Mouse (Mus musculus) retina, embryonic 14.5 days (tissue): ENCODE measurements around the gene Tepp.

Experiments used
- DNase-seq: peaks from one replicate; pipeline ENCODE4 v3.0.0-alpha.2; 2015; ENCODE audit warnings: low spot score

Tepp gene

DNA sequence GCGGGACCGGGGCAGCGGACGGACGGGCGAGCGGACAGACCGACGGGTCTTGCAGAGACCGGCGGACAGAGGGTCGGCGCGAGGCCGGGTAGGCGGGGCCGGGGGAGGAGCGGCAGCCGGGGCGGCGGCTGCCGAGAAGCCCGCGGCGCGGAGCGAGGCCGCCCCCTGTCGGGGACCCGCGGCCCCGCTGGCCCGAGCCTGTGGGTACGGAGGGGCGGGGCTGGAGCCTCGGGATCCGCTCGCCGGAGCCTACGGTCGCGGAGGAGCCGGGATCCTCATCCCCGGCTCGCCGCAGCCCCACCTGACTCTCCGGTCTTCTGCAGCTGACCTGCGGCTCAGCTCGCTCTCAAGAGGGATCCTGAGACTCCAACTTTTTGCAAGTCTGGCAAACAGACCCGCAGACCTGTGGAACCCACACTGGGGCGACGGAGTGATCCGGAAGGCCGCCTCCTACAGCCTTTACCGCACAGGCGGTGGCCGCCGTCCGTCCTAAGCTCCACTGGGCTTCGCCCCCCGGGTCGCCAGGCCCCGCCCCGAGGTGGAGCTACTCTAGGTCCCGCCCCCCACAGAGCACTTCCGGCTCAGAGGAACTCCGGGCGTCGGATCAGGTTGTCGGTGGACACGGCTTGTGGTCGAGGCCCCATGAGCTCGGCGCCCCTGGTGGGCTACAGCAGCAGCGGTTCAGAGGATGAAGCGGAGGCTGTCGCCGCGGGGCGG is 21.5 kb downstream of the Tepp start, which contains the start of the genes Zfp319 and Usb1:
Gene Zfp319, minus strand, starts transcription at position 231 of the 717 bp plus-strand sequence.
Gene Usb1, plus strand, starts transcription at position 565 of the 717 bp plus-strand sequence.
- peak; percentile 96 for DNase-seq

DNA sequence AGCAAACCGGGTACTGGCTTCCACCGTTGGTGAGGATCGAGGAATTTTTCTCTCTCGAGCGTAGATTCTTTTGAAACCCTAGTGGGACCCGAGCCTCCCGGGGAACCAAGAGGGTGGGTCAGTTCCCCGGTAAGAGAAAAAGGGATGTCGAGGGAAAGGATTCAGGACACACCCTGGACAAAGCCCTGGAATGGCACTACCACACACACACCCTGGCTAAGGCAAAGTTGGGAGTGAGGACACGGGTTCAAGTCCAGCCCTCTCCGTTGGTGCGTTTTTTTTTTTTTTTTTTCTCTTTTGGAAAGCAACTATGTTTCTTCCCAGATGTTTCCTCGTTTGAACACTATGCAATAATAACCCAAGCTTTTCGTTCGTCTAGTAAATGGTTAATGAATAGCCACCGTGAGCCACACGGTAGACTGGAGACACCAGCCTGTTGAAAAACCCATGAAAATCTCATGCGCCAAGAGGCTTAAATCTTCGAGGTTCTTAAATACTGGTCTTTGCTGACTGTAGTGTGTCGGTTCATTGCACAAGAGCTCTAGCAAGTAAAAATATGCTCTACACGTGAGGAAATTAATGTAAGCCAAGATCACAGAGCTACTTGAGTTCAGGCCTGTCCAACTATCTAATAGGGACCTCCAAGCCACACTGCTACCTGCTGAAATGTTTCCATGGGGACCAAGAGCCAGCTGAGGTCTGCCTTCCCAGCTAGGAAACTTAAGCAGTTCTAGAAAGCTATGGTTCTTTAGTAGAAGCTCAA is 22.3 kb downstream of the Tepp start:
- DNase-seq = no peak

GRCm38 (mm10) chr8:95335706-95336105 is 25.3 kb downstream of the Tepp start:
- no peak for DNase-seq

- DNase-seq = no peak
Observed at GRCm38 (mm10) chr8:95336363-95336762, 26.0 kb downstream of the Tepp start.

- no peak for DNase-seq
Observed at GRCm38 (mm10) chr8:95341721-95342120, 31.4 kb downstream of the Tepp start.

DNA sequence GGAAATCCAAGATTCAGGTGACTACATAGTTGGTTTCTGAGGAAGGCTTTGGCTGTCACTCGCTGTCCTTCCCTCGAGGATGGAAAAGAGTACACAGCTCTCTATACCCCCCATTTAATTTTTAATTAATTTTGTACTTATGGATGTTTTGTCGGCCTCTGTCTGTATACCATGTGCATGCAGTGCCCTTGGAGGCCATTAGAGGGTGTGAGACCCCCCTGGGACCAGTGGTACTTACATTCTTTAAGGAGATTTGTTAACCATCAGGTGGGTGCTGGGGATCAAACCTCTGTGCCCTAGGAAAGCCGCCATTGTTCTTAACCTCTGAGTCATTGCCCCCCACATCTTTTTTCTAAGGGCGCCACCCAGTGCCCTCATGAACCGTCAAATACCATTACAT is 34.3 kb downstream of the Tepp start:
- DNase-seq = peak; percentile 29

DNA sequence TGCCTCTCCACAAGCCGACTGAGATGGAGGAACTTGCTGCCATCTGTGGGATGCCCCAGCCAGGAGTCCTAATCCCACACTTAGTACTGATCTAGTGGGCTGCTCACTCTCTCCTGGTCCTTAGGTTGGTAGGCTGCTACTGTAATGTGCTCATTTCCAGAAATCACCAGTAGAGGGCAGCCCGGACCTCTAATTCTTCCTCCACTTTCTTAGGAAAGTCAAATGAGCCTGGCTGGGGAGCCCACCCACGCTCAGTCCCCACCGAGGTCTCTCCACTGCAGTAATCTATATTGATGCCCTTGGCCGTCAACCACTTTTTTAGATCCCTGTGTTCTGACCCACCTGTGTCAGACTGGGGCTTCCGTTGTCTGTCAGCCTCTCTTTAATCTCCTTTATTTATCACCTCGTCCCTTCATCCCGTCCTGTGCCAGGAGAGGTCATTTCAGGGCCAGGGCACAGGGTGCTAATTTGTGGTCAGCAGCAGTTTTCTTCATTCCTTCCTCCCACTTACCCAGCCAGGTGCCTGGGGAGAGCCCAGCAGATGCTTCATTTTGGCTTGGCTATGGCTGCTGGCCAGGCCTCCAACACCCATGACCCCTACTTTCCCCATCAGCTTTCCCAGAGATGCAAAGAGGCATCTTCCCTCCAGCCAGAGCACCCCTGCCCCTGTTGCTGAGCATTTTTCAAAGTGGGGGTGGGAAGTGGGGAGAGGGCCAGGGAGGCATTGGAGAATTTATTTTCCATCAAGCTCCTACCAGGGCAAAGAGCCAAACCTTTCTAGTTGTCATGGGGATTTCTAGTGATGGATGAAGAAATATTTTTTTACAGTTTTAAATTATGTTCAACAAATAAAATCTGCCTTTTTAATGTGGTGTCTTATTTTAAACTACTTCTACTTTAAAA is 36.5 kb downstream of the Tepp start:
- DNase-seq = peak; percentile 90

DNA sequence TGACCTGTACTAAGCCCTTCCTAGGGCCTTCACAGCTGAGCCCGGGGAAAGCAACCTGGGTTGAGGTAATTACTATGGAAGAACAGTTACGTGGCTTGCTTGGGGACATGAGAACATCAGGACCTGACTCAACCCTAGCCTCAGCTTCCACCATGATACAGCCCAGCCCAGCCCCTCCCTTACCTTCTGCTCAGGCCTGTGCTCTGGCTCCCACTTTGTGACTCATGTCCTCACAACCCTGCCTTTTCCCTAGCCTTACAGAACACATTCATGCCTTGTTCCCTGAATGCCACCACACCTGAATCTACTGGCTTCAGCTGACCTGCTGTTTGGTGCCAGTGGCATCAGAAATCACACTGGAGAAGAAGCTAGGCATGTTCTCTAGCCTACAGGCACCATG is 38.0 kb downstream of the Tepp start:
- DNase-seq = no peak

GRCm38 (mm10) chr8:95348811-95349630 is 38.7 kb downstream of the Tepp start:
- no peak for DNase-seq

GRCm38 (mm10) chr8:95351461-95351860 is 41.1 kb downstream of the Tepp start:
- DNase-seq = peak; percentile 78

- DNase-seq = peak; percentile 82
Observed at GRCm38 (mm10) chr8:95352151-95352870, 41.9 kb downstream of the Tepp start, which contains the start of gene Mmp15. Gene Mmp15, plus strand, starts transcription at chr8:95352268.

DNA sequence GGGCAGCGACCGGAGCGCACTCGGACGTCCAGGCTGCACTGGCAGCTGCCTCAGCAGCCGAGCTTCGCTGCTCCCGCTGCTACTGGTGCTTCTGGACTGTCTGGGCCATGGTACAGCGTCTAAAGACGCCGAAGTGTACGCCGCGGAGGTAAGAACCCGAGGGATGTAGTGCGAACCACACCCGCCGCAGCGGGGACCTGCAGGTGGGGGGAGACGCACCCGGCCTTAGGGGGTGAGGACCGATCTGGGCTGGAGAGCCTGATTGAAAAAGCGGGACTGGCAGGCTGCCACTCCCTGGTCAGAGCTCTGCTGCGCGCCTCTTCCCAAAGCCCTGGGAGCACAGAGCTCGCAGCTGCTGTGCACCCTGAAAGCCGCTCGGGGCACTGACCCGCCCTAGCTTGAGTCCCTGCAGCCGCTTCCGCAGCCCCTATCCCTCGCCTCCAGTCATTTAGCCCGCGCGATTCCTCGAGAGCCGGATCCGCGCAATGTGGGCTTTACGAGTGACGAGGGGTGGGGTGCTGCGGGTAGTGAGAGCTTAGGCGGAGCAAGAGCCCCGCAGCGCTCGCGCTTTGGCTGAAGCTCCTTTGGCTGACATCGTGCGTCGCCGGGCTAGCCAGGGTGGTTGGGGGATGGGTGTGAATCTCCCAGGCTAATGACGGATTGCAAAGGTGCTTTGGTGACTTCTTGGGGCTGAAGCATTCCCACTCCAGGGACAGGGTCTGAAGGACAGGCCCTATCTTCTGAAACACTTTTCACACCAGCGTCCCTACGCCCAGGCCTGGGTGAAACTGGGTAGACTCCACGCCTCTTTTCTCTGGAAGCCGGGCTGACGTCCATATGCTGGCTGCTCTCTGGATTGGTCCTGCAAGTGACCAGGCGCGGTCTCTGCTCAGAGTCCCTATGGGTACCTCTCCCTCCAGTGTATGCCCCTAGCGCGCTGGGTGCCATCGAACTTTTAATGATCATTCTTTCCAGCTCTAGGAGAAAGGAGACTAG is 42.8 kb downstream of the Tepp start:
- peak; percentile 70 for DNase-seq

DNA sequence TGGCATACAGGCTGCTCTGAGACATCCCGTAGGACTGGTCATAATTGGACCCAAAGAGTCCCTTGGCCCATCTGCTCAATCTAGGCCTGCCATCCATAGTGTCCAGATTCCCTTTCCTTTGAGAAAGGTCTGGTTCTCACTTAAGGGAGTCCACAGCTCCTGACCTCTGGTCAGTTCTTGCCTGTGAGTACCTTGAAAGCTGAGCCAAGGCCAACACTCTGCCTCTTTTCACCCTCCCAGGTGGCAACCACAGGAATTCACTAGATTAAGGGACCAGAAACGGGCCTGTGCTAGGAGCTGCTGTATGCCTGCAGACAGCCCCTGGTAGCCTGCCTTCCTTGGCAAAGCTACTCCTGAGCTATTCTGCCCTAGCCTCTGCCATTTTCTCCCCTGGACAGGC is 44.2 kb downstream of the Tepp start:
- no peak for DNase-seq

DNA sequence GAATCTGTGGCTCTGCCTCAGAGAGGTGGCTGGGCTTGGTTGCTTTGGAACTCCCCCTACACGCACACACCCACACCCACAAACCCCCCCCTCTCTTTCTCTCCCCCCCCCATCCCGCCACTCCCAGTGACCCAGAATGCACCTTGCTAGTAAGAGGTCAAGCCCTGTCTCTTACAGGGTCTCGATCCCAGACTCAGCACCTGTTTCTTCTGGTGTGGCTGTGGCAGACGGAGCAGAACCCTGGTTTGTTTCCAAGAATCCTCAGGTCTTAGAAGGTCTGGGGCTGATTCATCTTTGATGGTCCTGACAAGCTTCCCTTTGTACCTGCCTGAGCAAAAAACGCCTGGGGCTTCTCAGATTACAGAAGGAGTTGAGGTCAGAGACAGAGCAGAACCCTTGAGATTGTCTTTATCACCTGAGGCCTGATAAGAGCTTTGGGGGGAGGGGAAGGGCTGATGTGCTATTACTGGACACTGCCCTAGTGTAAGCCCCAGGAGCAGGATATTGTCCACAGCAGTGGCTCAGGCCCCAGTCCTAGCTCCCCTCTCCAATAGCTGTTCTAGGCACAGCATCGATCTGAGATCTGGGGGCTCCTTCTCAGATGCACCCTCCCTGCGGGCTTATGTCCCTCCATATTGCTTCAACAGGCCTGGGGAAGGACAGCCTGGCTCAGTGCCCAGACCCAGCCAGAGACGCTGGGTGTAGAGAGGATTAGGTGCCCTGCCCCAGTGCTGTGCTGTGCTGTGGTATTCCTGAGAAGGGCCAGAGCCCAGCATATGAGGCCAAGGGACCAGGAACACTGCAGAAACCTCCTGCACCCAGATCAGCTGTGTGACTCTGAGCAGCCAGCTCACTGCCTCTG is 48.4 kb downstream of the Tepp start:
- no peak for DNase-seq

DNA sequence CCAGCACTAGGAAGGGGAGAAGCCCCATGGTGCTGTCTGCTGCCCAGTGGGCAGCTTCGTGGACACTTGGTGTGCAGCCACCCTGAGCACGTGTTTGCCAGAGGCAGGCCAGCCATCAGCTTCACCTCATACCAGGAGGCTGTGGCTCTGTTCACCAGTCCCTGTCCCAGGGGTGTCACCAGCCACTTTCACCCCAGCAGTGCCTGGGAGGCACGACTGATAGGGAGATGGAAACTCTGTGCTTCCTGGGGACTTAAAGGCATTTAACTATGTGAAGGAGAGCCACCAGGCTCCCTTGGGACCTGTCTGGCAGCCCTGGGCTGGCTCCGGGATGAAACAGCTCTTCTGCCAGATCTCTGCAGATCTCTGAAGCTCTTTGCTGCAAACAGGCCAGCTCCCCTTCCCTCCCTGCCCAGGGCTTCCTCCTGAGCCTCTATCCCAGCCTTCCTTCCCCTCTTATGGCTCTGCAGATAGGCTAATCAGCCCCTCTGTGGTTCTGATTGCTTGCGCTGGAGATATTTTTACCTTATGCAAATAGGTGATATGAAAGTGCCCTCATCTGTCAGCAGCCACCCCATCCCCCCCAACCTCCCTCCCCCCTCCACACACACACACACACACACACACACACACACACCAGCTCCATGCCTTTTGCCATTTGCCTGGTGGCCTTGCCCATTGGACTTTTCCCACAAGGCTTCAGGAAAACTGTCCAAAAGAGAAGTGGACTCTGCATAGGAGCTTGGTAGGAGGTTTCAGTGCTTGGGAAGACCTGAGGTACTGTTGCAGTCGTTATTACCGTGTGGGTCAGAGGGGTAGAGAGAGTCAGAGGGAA is 50.0 kb downstream of the Tepp start:
- DNase-seq = peak; percentile 16

DNA sequence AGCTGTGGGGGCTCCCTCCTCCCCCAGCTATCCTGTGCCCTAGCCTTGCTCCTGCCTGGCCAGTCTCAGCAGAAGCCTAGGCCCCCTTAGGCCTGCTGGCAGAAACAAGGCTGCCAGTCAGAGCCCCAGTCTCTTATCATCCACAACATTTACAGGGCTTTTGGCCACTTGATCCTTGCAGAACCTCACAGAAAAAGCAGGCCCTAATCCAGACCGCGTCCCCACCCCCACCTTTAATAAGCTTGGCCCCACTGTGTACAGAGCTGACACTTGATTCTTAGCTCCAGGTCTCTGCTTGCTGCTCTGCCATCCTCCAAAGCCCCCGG is 50.6 kb downstream of the Tepp start:
- DNase-seq = no peak

DNA sequence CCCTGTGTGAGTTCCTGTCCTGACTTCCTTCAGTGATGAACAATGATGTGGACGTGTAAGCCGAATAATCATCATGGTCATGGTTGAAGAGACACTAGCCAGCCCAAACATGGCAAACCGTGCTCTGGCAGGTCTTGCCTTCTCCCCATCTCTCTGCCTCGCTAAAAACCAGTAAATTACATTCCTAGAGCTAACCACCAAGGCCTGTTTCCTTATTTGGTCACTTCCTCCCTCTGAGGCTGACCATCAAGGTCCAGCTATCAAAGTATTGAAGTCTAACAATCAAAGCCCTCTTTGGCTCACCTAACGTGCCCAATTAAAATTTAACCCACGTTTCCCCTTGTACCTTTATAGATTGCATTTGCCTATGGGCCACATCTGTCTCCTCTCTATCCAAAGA is 51.9 kb downstream of the Tepp start:
- DNase-seq = no peak

- no peak for DNase-seq
Observed at GRCm38 (mm10) chr8:95363849-95364248, 53.5 kb downstream of the Tepp start.
